ENCODE assay signal across 7 mouse cellular contexts in genomic region chr4:43631956-43632920, GRCm38 (mm10). TPM values are rescaled to one million over a fixed set of nuclear protein-coding genes. Genes with fewer than 3 reads are reported as not detected.
DNase-seq lines count a peak whose midpoint lies in the region; ATAC-seq lines count a peak whose summit lies in the region.

No protein-coding gene starts in this region.

- H3K27ac ChIP-seq in neural tube, embryonic 11.5 days (ENCODE audit: low read depth, low read length): peak overlapping the region; percentile 87
- no peak overlapping the region; the same call in 1 of the 2 replicates for H3K27ac ChIP-seq in kidney, embryonic 14.5 days (ENCODE audit: low read depth, low read length)
- peak overlapping the region; percentile 83 for H3K27ac ChIP-seq in midbrain, embryonic 15.5 days

- no peak for DNase-seq in neural tube, embryonic 11.5 days (ENCODE audit: low spot score)
- DNase-seq in neural tube, embryonic 10.5 days (ENCODE audit: extremely low spot score, low spot score): no peak
- DNase-seq in cerebellum, adult 8-10 months: peak; percentile 56
- peak; percentile 41 for DNase-seq in gastrocnemius, postnatal 25 days
- no peak for DNase-seq in thymus, adult 18-20 months

- H3K9me3 ChIP-seq in neural tube, embryonic 11.5 days (ENCODE audit: control insufficient read depth, low read length): no peaks in the 10 kb centered on the region
- H3K9me3 ChIP-seq in kidney, embryonic 14.5 days (ENCODE audit: control insufficient read depth, low read length): no peaks in the 10 kb centered on the region
- no peaks in the 10 kb centered on the region for H3K9me3 ChIP-seq in midbrain, embryonic 15.5 days

- peak overlapping the region; percentile 63 for H3K4me3 ChIP-seq in neural tube, embryonic 11.5 days (ENCODE audit: low read depth, low read length)
- H3K4me3 ChIP-seq in kidney, embryonic 14.5 days (ENCODE audit: low read length): peak overlapping the region; percentile 58
- H3K4me3 ChIP-seq in midbrain, embryonic 15.5 days: peak overlapping the region; percentile 59

- H3K36me3 ChIP-seq in neural tube, embryonic 11.5 days (ENCODE audit: control insufficient read depth, insufficient read depth, low read length): no peaks in the 10 kb centered on the region
- no peaks in the 10 kb centered on the region for H3K36me3 ChIP-seq in kidney, embryonic 14.5 days (ENCODE audit: control insufficient read depth, insufficient read depth, low read length)
- no peaks in the 10 kb centered on the region for H3K36me3 ChIP-seq in midbrain, embryonic 15.5 days (replicated peaks)

- H3K9ac ChIP-seq in neural tube, embryonic 11.5 days (ENCODE audit: low read length): peak overlapping the region; percentile 95
- H3K9ac ChIP-seq in kidney, embryonic 14.5 days (ENCODE audit: low read depth, low read length): peak overlapping the region; percentile 83
- H3K9ac ChIP-seq in midbrain, embryonic 15.5 days: peak overlapping the region; percentile 87

- 0 out of 2 replicates have a peak, but pooled peaks cover 2% of the 10 kb centered on the region for H3K27me3 ChIP-seq in neural tube, embryonic 11.5 days (ENCODE audit: control insufficient read depth, insufficient read depth, low read length)
- H3K27me3 ChIP-seq in kidney, embryonic 14.5 days (ENCODE audit: control insufficient read depth, insufficient read depth, low read length): no peaks in the 10 kb centered on the region
- no peaks in the 10 kb centered on the region for H3K27me3 ChIP-seq in midbrain, embryonic 15.5 days (replicated peaks)

- 39% methylated on average over 42 of the region's 42 CpGs for WGBS in neural tube, embryonic 11.5 days
- WGBS in kidney, embryonic 14.5 days: 41% methylated on average over 41 of the region's 42 CpGs
- 41% methylated on average over 42 of the region's 42 CpGs for WGBS in midbrain, embryonic 15.5 days

- peak overlapping the region; percentile 90 for H3K4me2 ChIP-seq in neural tube, embryonic 11.5 days (ENCODE audit: low read depth)
- peak overlapping the region; percentile 90 for H3K4me2 ChIP-seq in kidney, embryonic 14.5 days (replicated peaks; ENCODE audit: low read depth, low read length)
- H3K4me2 ChIP-seq in midbrain, embryonic 15.5 days: peak overlapping the region; percentile 90

- 0 out of 2 replicates have a peak, but pooled peaks have one; percentile 11 for ATAC-seq in neural tube, embryonic 11.5 days (ENCODE audit: insufficient read depth, low FRiP score, low TSS enrichment)
- ATAC-seq in kidney, embryonic 14.5 days (ENCODE audit: low FRiP score, low TSS enrichment): peak; percentile 33
- peak; percentile 2; the same call in 1 of the 2 replicates for ATAC-seq in midbrain, embryonic 15.5 days (replicated peaks)

- peaks cover 16% of the 10 kb centered on the region for H3K4me1 ChIP-seq in neural tube, embryonic 11.5 days (ENCODE audit: control insufficient read depth, insufficient read depth, low read length)
- H3K4me1 ChIP-seq in kidney, embryonic 14.5 days (ENCODE audit: control insufficient read depth, insufficient read depth, low read length): peaks cover 15% of the 10 kb centered on the region
- H3K4me1 ChIP-seq in midbrain, embryonic 15.5 days: peaks cover 45% of the 10 kb centered on the region

RNA-seq across cellular contexts. Expression of gene Npr2, which starts 0.5 kb away (rescaled TPM):
- 29.0 and 37.4 TPM in 2 replicates for polyA plus RNA-seq in neural tube, embryonic 11.5 days (2014; fragmentation: Nextera tagmentation; extraction: Ambion mirVana)
- total RNA-seq in gastrocnemius, postnatal 25 days (2021): 10 to 100 TPM; 32.5 to 36.6 TPM
- 6.0 and 11.1 TPM in 2 replicates for polyA plus RNA-seq in kidney, embryonic 14.5 days (2014; fragmentation: Nextera tagmentation; extraction: Ambion mirVana)
- 12.8 and 16.0 TPM in 2 replicates for polyA plus RNA-seq in midbrain, embryonic 15.5 days (2015; fragmentation: Nextera tagmentation; extraction: Ambion mirVana)

RNA-seq across cellular contexts. Expression of gene Spag8, which starts 21.2 kb away (rescaled TPM):
- 0.89 and 1.1 TPM in 2 replicates for polyA plus RNA-seq in neural tube, embryonic 11.5 days (2014; fragmentation: Nextera tagmentation; extraction: Ambion mirVana)
- total RNA-seq in gastrocnemius, postnatal 25 days (2021): under 1 TPM in 1 of 2 experiments, not detected in 1; 0.33 TPM
- polyA plus RNA-seq in kidney, embryonic 14.5 days (2014; fragmentation: Nextera tagmentation; extraction: Ambion mirVana): 0.93 and 1.3 TPM in 2 replicates
- polyA plus RNA-seq in midbrain, embryonic 15.5 days (2015; fragmentation: Nextera tagmentation; extraction: Ambion mirVana): 7.7 and 8.9 TPM in 2 replicates

RNA-seq across cellular contexts. Expression of gene Hint2, which starts 24.0 kb away (rescaled TPM):
- 63.8 and 65.4 TPM in 2 replicates for polyA plus RNA-seq in neural tube, embryonic 11.5 days (2014; fragmentation: Nextera tagmentation; extraction: Ambion mirVana)
- total RNA-seq in gastrocnemius, postnatal 25 days (2021): 10 to 100 TPM; 37.5 to 39.6 TPM
- 107 and 136 TPM in 2 replicates for polyA plus RNA-seq in kidney, embryonic 14.5 days (2014; fragmentation: Nextera tagmentation; extraction: Ambion mirVana)
- 64.9 and 65.5 TPM in 2 replicates for polyA plus RNA-seq in midbrain, embryonic 15.5 days (2015; fragmentation: Nextera tagmentation; extraction: Ambion mirVana)

RNA-seq across cellular contexts. Expression of gene Tmem8b, which starts 36.5 kb away (rescaled TPM):
- 5.4 and 5.7 TPM in 2 replicates for polyA plus RNA-seq in neural tube, embryonic 11.5 days (2014; fragmentation: Nextera tagmentation; extraction: Ambion mirVana)
- 10 to 100 TPM; 10.7 to 12.1 TPM for total RNA-seq in gastrocnemius, postnatal 25 days (2021)
- polyA plus RNA-seq in kidney, embryonic 14.5 days (2014; fragmentation: Nextera tagmentation; extraction: Ambion mirVana): 2.6 and 3.2 TPM in 2 replicates
- polyA plus RNA-seq in midbrain, embryonic 15.5 days (2015; fragmentation: Nextera tagmentation; extraction: Ambion mirVana): 15.7 and 17.7 TPM in 2 replicates

RNA-seq across cellular contexts. Expression of gene Fam221b, which starts 36.7 kb away (rescaled TPM):
- polyA plus RNA-seq in neural tube, embryonic 11.5 days (2014; fragmentation: Nextera tagmentation; extraction: Ambion mirVana): 2.4 and 3.4 TPM in 2 replicates
- total RNA-seq in gastrocnemius, postnatal 25 days (2021): under 1 TPM in 1 of 2 experiments, not detected in 1; 0.13 TPM
- 2.6 and 3.7 TPM in 2 replicates for polyA plus RNA-seq in kidney, embryonic 14.5 days (2014; fragmentation: Nextera tagmentation; extraction: Ambion mirVana)
- 1.3 and 1.6 TPM in 2 replicates for polyA plus RNA-seq in midbrain, embryonic 15.5 days (2015; fragmentation: Nextera tagmentation; extraction: Ambion mirVana)

Comparison
In these comparisons a context has a peak if more than half of its experiments do, and no peak if none do; other contexts are left out.
1. DNase-seq: peak in cerebellum, adult 8-10 months (single experiment) and gastrocnemius, postnatal 25 days (single experiment); none in neural tube, embryonic 11.5 days (single experiment), neural tube, embryonic 10.5 days (single experiment) and thymus, adult 18-20 months (0 of 2).
2. Peak in every context shown above with its lines, with median percentiles within 50 percentile points of each other: ATAC-seq, H3K4me2 ChIP-seq, H3K4me3 ChIP-seq and H3K9ac ChIP-seq.